Mouse (Mus musculus) embryonic facial prominence, embryonic 11.5 days (tissue): Measurements from ENCODE around the gene 4933411K16Rik. TPM values are rescaled to one million over a fixed set of nuclear protein-coding genes. Genes with fewer than 3 reads are reported as not detected.

Experiments
- ATAC-seq: fragments of 200-750 bp; cut with Nextera tagmentation; replicated peaks from 2 replicates; pipeline ENCODE4 v1.8.0; 2017; ENCODE audit warnings: low read depth; ENCODE audit not compliant: insufficient number of reproducible peaks, low FRiP score, low TSS enrichment
- DNase-seq: peaks from one replicate; pipeline ENCODE4 v3.0.0-alpha.2; 2015; ENCODE audit warnings: low spot score
- H3K27ac ChIP-seq: fragments of 300-500 bp; sonication (generic); replicated peaks from 2 replicates; pipeline ENCODE4 v1.5.1; 2014; ENCODE audit warnings: mild to moderate bottlenecking, low read depth, low read length, control low read depth
- H3K27me3 ChIP-seq: fragments of 300-500 bp; sonication (generic); 2 replicates; pipeline ENCODE4 v1.6.1; 2014; ENCODE audit warnings: mild to moderate bottlenecking, low read length, moderate library complexity, mixed read lengths; ENCODE audit not compliant: control insufficient read depth, insufficient read depth
- H3K36me3 ChIP-seq: fragments of 300-500 bp; sonication (generic); replicated peaks from 2 replicates; pipeline ENCODE4 v1.6.1; 2014; ENCODE audit warnings: low read depth, mild to moderate bottlenecking, low read length, moderate library complexity, mixed read lengths; ENCODE audit not compliant: control insufficient read depth, insufficient read depth
- H3K4me1 ChIP-seq: fragments of 300-500 bp; sonication (generic); 2 replicates; pipeline ENCODE4 v1.6.1; 2014; ENCODE audit warnings: low read length, mixed read lengths; ENCODE audit not compliant: control insufficient read depth, insufficient read depth
- H3K4me2 ChIP-seq: fragments of 300-500 bp; sonication (generic); 2 replicates; pipeline ENCODE4 v1.6.1; 2014; ENCODE audit warnings: low read depth, mild to moderate bottlenecking, control low read depth, low read length, moderate library complexity
- H3K4me3 ChIP-seq: fragments of 300-500 bp; sonication (generic); 2 replicates; pipeline ENCODE4 v1.5.1; 2014; ENCODE audit warnings: low read depth, low read length, control low read depth
- H3K9ac ChIP-seq: fragments of 300-500 bp; sonication (generic); replicated peaks from 2 replicates; pipeline ENCODE4 v1.6.1; 2014; ENCODE audit warnings: mild to moderate bottlenecking, control low read depth, low read length
- H3K9me3 ChIP-seq: fragments of 300-500 bp; sonication (generic); replicated peaks from 2 replicates; pipeline ENCODE4 v1.6.1; 2016; ENCODE audit warnings: mild to moderate bottlenecking, low read length, inconsistent platforms, mixed read lengths; ENCODE audit not compliant: control insufficient read depth
- WGBS: fragments of 180-500 bp; shearing (Covaris S2); extraction: QIAGEN DNeasy Blood & Tissue Kit; methylation state at CpG from one replicate; pipeline ENCODE4 v1.1.7; 2014; 5-methylcytosine and 5-hydroxymethylcytosine counted together
- polyA plus RNA-seq: library from polyadenylated mRNA; unstranded; fragments of >200 nt; fragmentation: Nextera tagmentation; extraction: Ambion mirVana; gene quantifications from 2 replicates; pipeline ENCODE4 v1.2.1, GENCODE M21; 2014

The 4933411K16Rik gene
- not detected in 2 replicates for polyA plus RNA-seq

GRCm38 (mm10) chr19:42051948-42052347 is at the start of gene 4933411K16Rik:
TSS of gene 4933411K16Rik (plus strand) at chr19:42052248.
- no peaks in the 10 kb centered on the region for H3K4me1 ChIP-seq
- H3K4me3 ChIP-seq = no peak within 1 kb of the TSS
- H3K27ac ChIP-seq = no peak within 1 kb of the TSS
- no peak for DNase-seq
- H3K27me3 ChIP-seq = no peaks in the 10 kb centered on the region
- H3K9me3 ChIP-seq = no peaks in the 10 kb centered on the region
- H3K4me2 ChIP-seq = no peak within 1 kb of the TSS
- WGBS = 67% methylated on average over 4 of the region's 4 CpGs
- no peaks in the 10 kb centered on the region for H3K36me3 ChIP-seq
- no peak within 1 kb of the TSS for H3K9ac ChIP-seq
- ATAC-seq = no peak

- DNase-seq (no peak), ATAC-seq (no peak)
- Histone ChIP-seq H3K27me3 (no peaks in the 10 kb centered on the region), H3K27ac (no peak overlapping the region), H3K4me1 (no peaks in the 10 kb centered on the region; the same call in 1 of the 2 replicates), H3K9ac (no peak overlapping the region), H3K36me3 (no peaks in the 10 kb centered on the region), H3K4me2 (no peak overlapping the region), H3K9me3 (no peaks in the 10 kb centered on the region), H3K4me3 (no peak overlapping the region)
- WGBS = 78% methylated on average over 6 of the region's 6 CpGs
Observed at GRCm38 (mm10) chr19:42004258-42004657, 47.8 kb upstream of the 4933411K16Rik start.

GRCm38 (mm10) chr19:42005616-42006015 is 46.4 kb upstream of the 4933411K16Rik start:
- no peaks in the 10 kb centered on the region for H3K9me3 ChIP-seq
- no peaks in the 10 kb centered on the region for H3K36me3 ChIP-seq
- no peak overlapping the region for H3K4me3 ChIP-seq
- DNase-seq (no peak), ATAC-seq (no peak)
- no peak overlapping the region for H3K9ac ChIP-seq
- H3K4me1 ChIP-seq = peaks cover 2% of the 10 kb centered on the region; the same call in 1 of the 2 replicates
- H3K27ac ChIP-seq = no peak overlapping the region
- no peak overlapping the region for H3K4me2 ChIP-seq
- H3K27me3 ChIP-seq = no peaks in the 10 kb centered on the region
- 75% methylated on average over 3 of the region's 3 CpGs for WGBS

GRCm38 (mm10) chr19:42006568-42006967 is 45.5 kb upstream of the 4933411K16Rik start:
- Histone ChIP-seq H3K27me3 (no peaks in the 10 kb centered on the region), H3K27ac (no peak overlapping the region), H3K9me3 (no peaks in the 10 kb centered on the region), H3K36me3 (no peaks in the 10 kb centered on the region), H3K4me3 (no peak overlapping the region), H3K4me2 (no peak overlapping the region), H3K9ac (no peak overlapping the region), H3K4me1 (peaks cover 2% of the 10 kb centered on the region; the same call in 1 of the 2 replicates)
- ATAC-seq = no peak
- WGBS = 66% methylated on average over 8 of the region's 8 CpGs
- no peak for DNase-seq

- Histone ChIP-seq H3K9me3 (no peaks in the 10 kb centered on the region), H3K27me3 (no peaks in the 10 kb centered on the region), H3K4me2 (no peak overlapping the region), H3K9ac (no peak overlapping the region), H3K27ac (no peak overlapping the region), H3K4me1 (peaks cover 2% of the 10 kb centered on the region; the same call in 1 of the 2 replicates), H3K4me3 (no peak overlapping the region), H3K36me3 (no peaks in the 10 kb centered on the region)
- no peak for ATAC-seq
- no peak for DNase-seq
- WGBS = 45% methylated on average over 3 of the region's 3 CpGs
Observed at GRCm38 (mm10) chr19:42008586-42008985, 43.5 kb upstream of the 4933411K16Rik start.

GRCm38 (mm10) chr19:42009067-42009466 is 43.0 kb upstream of the 4933411K16Rik start:
- Histone ChIP-seq H3K27me3 (no peaks in the 10 kb centered on the region), H3K9ac (no peak overlapping the region), H3K4me2 (no peak overlapping the region), H3K4me1 (peaks cover 2% of the 10 kb centered on the region; the same call in 1 of the 2 replicates), H3K36me3 (no peaks in the 10 kb centered on the region), H3K27ac (no peak overlapping the region), H3K4me3 (no peak overlapping the region), H3K9me3 (no peaks in the 10 kb centered on the region)
- ATAC-seq = no peak
- DNase-seq = no peak
- 46% methylated on average over 7 of the region's 7 CpGs for WGBS

- DNase-seq = no peak
- H3K4me1 ChIP-seq = peaks cover 2% of the 10 kb centered on the region; the same call in 1 of the 2 replicates
- no peak overlapping the region for H3K27ac ChIP-seq
- WGBS = 70% methylated on average over 4 of the region's 4 CpGs
- H3K4me3 ChIP-seq = no peak overlapping the region
- H3K9ac ChIP-seq = no peak overlapping the region; the same call in 1 of the 2 replicates
- H3K27me3 ChIP-seq = no peaks in the 10 kb centered on the region
- H3K36me3 ChIP-seq = no peaks in the 10 kb centered on the region
- no peak overlapping the region for H3K4me2 ChIP-seq
- no peaks in the 10 kb centered on the region for H3K9me3 ChIP-seq
- ATAC-seq = no peak
Observed at GRCm38 (mm10) chr19:42010436-42010835, 41.6 kb upstream of the 4933411K16Rik start.

- no peak overlapping the region for H3K4me2 ChIP-seq
- DNase-seq (no peak), ATAC-seq (no peak)
- H3K4me1 ChIP-seq = peaks cover 2% of the 10 kb centered on the region; the same call in 1 of the 2 replicates
- no peak overlapping the region for H3K27ac ChIP-seq
- H3K27me3 ChIP-seq = no peaks in the 10 kb centered on the region
- 80% methylated on average over 7 of the region's 7 CpGs for WGBS
- H3K4me3 ChIP-seq = no peak overlapping the region
- H3K36me3 ChIP-seq = no peaks in the 10 kb centered on the region
- no peak overlapping the region for H3K9ac ChIP-seq
- no peaks in the 10 kb centered on the region for H3K9me3 ChIP-seq
Observed at GRCm38 (mm10) chr19:42011123-42011522, 40.9 kb upstream of the 4933411K16Rik start.
